Mouse (Mus musculus) gastrocnemius, adult 2 months (tissue): ENCODE data around the gene Sec62. TPM values are rescaled to one million over a fixed set of nuclear protein-coding genes. Genes with fewer than 3 reads are reported as not detected.
"Not testable (repeated sequence)": the region's sequence is repeated elsewhere in the genome, so short reads cannot be mapped to it uniquely, and the experiment has no call there.

Experiments
- DNase-seq: peaks from one replicate; pipeline ENCODE4 v3.0.0; 2022
- H3K27ac ChIP-seq: fragments of 200-600 bp; 2 replicates; pipeline ENCODE4 v1.8.1; 2022; ENCODE audit warnings: mild to moderate bottlenecking
- H3K4me3 ChIP-seq: fragments of 200-600 bp; 2 replicates; pipeline ENCODE4 v1.8.1; 2022; ENCODE audit warnings: mild to moderate bottlenecking, moderate library complexity
- CTCF ChIP-seq: fragments of 200-600 bp; IDR thresholded peaks from 2 replicates; pipeline ENCODE4 v1.8.1; 2022; ENCODE audit warnings: antibody characterized with exemption, mild to moderate bottlenecking, moderate library complexity
- intact Hi-C: fragments of 180-260 bp; cut with DNase I; formaldehyde crosslinking; loops from one replicate; pipeline ENCODE4 v1.15.1; 2025
- total RNA-seq, 2 experiments: library from RNA; stranded (reverse); gene quantifications; 2 replicates each; pipeline ENCODE4 v1.2.3; 2021

Gene Sec62
- total RNA-seq, 2 experiments from 2014 or later: 32.2 to 33.7 TPM

GRCm38 (mm10) chr3:30851422-30851821, 58.7 kb downstream of the Sec62 start:
- intact Hi-C loops: loop anchor here (5.0 kb wide), 1 partner anchor 126 kb away; no protein-coding TSS in a partner anchor

GRCm38 (mm10) chr3:30853596-30853995, 60.9 kb downstream of the Sec62 start:
- Histone ChIP-seq H3K27ac (no peak overlapping the region), H3K4me3 (no peak overlapping the region)
- intact Hi-C loops: loop anchor here (5.0 kb wide), 1 partner anchor 124 kb away; no protein-coding TSS in a partner anchor
- TF ChIP-seq CTCF: no peak
- no peak for DNase-seq

More at GRCm38 (mm10) chr3:30851422-30851821, 58.7 kb downstream of the Sec62 start:
- no peak overlapping the region for H3K27ac ChIP-seq
- no peak for TF ChIP-seq CTCF
- no peak for DNase-seq
- no peak overlapping the region for H3K4me3 ChIP-seq

- peak; percentile 77 for DNase-seq
- intact Hi-C loops: no loop called here
- peak; percentile 66 for TF ChIP-seq CTCF
- peak within 1 kb of the TSS; percentile 84 for H3K4me3 ChIP-seq
- peak within 1 kb of the TSS; percentile 66 for H3K27ac ChIP-seq
These were observed 63.2 kb downstream of the Sec62 start, which contains the start of gene Gpr160 for GRCm38 (mm10) chr3:30855604-30856458. TSS of gene Gpr160 (plus strand) at chr3:30855950.

GRCm38 (mm10) chr3:30859599-30859998, 66.9 kb downstream of the Sec62 start:
- H3K27ac ChIP-seq, H3K4me3 ChIP-seq, intact Hi-C loops, DNase-seq: not testable (repeated sequence)

GRCm38 (mm10) chr3:30860705-30861104, 68.0 kb downstream of the Sec62 start:
- no peak for TF ChIP-seq CTCF
- H3K4me3 ChIP-seq: no peak overlapping the region
- intact Hi-C loops: no loop called here
- DNase-seq: no peak
- no peak overlapping the region for H3K27ac ChIP-seq

- H3K4me3 ChIP-seq: no peak overlapping the region
- intact Hi-C loops: no loop called here
- DNase-seq: no peak
- TF ChIP-seq CTCF: no peak
- H3K27ac ChIP-seq: peak overlapping the region; percentile 8; the same call in 1 of the 2 replicates
These were observed 71.2 kb downstream of the Sec62 start for GRCm38 (mm10) chr3:30863712-30864435.

GRCm38 (mm10) chr3:30864640-30865039, 72.0 kb downstream of the Sec62 start:
- no peak for DNase-seq
- Histone ChIP-seq H3K4me3 (no peak overlapping the region), H3K27ac (0 out of 2 replicates have a peak overlapping the region, but pooled peaks have one; percentile 8)
- no peak for TF ChIP-seq CTCF
- intact Hi-C loops: no loop called here

- TF ChIP-seq CTCF: no peak
- H3K27ac ChIP-seq: no peak overlapping the region
- no peak for DNase-seq
- no peak overlapping the region for H3K4me3 ChIP-seq
- intact Hi-C loops: no loop called here
These were observed 75.5 kb downstream of the Sec62 start for GRCm38 (mm10) chr3:30868176-30868575.

DNA sequence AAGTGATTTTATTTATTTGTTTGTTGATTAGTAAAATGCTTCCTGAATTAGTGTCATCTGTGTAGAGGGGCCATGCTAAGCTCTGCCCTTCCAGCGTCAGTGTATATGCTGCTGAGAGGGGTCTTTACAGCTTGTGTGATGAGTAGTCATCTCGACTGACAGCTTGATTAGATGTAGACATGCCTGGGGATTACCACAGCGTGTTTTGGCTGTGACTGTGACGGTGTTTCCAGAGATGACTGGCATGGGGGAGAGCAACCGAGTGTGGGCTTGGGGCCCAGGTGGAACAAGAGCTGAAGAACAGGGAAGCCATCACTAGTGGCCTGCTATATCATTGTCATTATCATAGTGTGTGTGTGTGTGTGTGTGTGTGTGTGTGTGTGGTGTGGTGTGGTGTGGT, 76.0 kb downstream of the Sec62 start:
- no peak for TF ChIP-seq CTCF
- no peak for DNase-seq
- H3K27ac ChIP-seq: no peak overlapping the region
- intact Hi-C loops: no loop called here
- H3K4me3 ChIP-seq: no peak overlapping the region

DNA sequence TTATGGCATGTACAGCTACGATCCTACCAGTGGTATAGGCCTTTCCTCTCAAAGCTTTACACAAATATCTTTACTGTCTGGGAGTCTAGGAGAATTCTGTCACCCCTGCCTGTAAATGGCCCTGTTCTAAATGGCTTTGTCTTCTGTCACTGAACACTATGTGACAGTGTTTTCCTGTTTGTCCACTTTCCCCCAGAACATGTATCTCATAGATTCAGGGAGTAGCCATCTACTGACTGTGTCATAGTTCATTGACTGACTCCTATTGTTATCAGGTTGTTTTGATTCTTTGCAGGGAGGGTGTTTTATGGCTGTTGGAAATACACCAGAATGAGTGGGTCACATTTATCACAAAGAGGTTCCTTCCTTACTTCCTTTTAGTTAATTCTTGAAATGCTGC, 77.3 kb downstream of the Sec62 start:
- intact Hi-C loops: no loop called here
- no peak overlapping the region for H3K4me3 ChIP-seq
- no peak overlapping the region for H3K27ac ChIP-seq
- no peak for TF ChIP-seq CTCF
- DNase-seq: no peak

Other genes with a start within 250 kb of the Sec62 start
- gene Mecom, start 244.9 kb upstream of the Sec62 start, total RNA-seq: 1 to 10 TPM; 5.8 to 6.9 TPM
- gene Actrt3, start 192.9 kb upstream of the Sec62 start, total RNA-seq: not detected
- 10 to 100 TPM; 12.8 to 12.9 TPM for gene Mynn, start 190.8 kb upstream of the Sec62 start, total RNA-seq
- gene Lrriq4, start 148.4 kb upstream of the Sec62 start, total RNA-seq: not detected
- not detected for gene Lrrc34, start 145.0 kb upstream of the Sec62 start, total RNA-seq
- not detected for gene Lrrc31, start 93.0 kb upstream of the Sec62 start, total RNA-seq
- not detected for gene Samd7, start 46.6 kb upstream of the Sec62 start, total RNA-seq
- under 1 TPM; 0.22 to 0.33 TPM for gene Gpr160, start 63.1 kb downstream of the Sec62 start, total RNA-seq
- gene Phc3, start 176.5 kb downstream of the Sec62 start, total RNA-seq: 10 to 100 TPM; 12.7 to 13.9 TPM
- 1 to 10 TPM; 4.3 to 6.3 TPM for gene Prkci, start 202.9 kb downstream of the Sec62 start, total RNA-seq